Mouse (Mus musculus) ES-E14 (cell line): Measurements from ENCODE around the gene Col5a1.

Experiments used
- CHD2 ChIP-seq: IDR thresholded peaks from 2 replicates; pipeline ENCODE4 v1.6.1; 2014; ENCODE audit warnings: mild to moderate bottlenecking, low read depth, low read length, inconsistent platforms
- HCFC1 ChIP-seq: IDR thresholded peaks from 2 replicates; pipeline ENCODE4 v1.6.1; 2012; ENCODE audit warnings: low read length, inconsistent platforms, borderline replicate concordance; ENCODE audit not compliant: insufficient read depth
- MAFK ChIP-seq: IDR thresholded peaks from 2 replicates; pipeline ENCODE4 v1.6.1; 2014; ENCODE audit warnings: mild to moderate bottlenecking, low read depth, low read length, inconsistent platforms; ENCODE audit not compliant: insufficient read depth
- ZC3H11A ChIP-seq: IDR thresholded peaks from 2 replicates; pipeline ENCODE4 v1.6.1; 2012; ENCODE audit warnings: low read depth, mild to moderate bottlenecking, inconsistent platforms, low read length, borderline replicate concordance
- ZNF384 ChIP-seq: IDR thresholded peaks from 2 replicates; pipeline ENCODE4 v1.6.1; 2012; ENCODE audit warnings: low read depth, low read length, inconsistent platforms

GRCm38 (mm10) chr2:27902318-27902717 lies 16.1 kb downstream of the Col5a1 start:
- TF ChIP-seq MAFK = no peak
- no peak for TF ChIP-seq ZC3H11A
- TF ChIP-seq ZNF384 = no peak
- no peak for TF ChIP-seq CHD2
- TF ChIP-seq HCFC1 = no peak
